Mouse (Mus musculus): ENCODE data around the gene 1700056E22Rik.

1700056E22Rik gene

DNA sequence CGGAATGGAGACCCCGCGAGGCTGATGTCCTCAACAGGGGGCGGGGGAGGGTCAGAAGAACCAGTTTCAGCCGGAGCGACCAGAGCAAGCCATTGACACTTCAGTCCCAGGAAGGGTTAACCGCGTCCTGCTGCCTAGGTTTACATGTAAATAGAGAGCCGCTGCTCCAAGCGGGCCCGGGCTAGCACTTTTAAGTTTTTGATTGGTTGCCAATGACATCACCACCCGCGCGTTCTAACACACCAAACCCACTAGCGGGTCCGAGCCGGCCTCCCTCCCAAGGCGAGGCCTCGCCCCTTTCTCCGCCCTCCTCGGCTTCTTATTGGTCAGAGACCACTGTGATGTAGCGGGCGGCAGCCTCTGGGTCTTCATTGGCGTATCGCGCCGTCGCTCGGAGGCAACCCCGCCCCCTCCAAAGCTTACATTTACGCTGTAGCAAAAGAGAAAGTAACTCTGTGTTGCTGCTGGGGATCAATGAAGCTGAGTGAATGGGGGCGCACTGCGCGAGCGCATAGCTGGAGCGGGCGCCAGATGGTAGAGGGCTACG, at the start of gene 1700056E22Rik:
Gene 1700056E22Rik (minus strand): TSS at position 291 of the 547 bp plus-strand sequence.
- peak; percentile 98 to 99 for DNase-seq (ENCODE audit: low read depth in 2 of 2, low spot score in 2 of 2)

GRCm38 (mm10) chr1:184083166-184083565, 49.1 kb upstream of the 1700056E22Rik start:
- DNase-seq (ENCODE audit: low read depth in 2 of 2, low spot score in 2 of 2), result no peak

- DNase-seq (ENCODE audit: low read depth in 2 of 2, low spot score in 2 of 2), result no peak
Measured at GRCm38 (mm10) chr1:184082661-184083060, 48.6 kb upstream of the 1700056E22Rik start.

DNA sequence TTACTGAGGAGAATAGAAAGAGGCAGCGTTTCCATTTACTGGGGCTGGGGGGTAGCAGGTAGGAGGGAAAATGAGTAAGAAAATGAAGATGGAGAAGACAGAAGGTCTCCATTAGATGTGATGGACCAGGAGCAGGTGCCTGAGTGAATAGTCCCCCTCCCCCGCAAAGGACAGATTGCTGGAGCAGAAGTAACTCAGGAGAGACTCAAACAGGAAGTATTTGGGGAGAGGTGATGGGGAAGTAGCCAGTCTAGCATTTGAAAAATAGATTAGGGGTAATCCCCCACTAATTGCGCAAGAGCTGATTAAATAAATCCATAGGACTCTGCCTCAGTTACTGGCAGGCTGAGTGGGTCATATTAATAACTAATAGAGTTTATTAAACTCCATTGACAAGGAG, 45.2 kb upstream of the 1700056E22Rik start:
- DNase-seq (ENCODE audit: low read depth in 2 of 2, low spot score in 2 of 2), result no peak

GRCm38 (mm10) chr1:184076756-184077155, 42.7 kb upstream of the 1700056E22Rik start:
- no peak for DNase-seq (ENCODE audit: low read depth in 2 of 2, low spot score in 2 of 2)

DNA sequence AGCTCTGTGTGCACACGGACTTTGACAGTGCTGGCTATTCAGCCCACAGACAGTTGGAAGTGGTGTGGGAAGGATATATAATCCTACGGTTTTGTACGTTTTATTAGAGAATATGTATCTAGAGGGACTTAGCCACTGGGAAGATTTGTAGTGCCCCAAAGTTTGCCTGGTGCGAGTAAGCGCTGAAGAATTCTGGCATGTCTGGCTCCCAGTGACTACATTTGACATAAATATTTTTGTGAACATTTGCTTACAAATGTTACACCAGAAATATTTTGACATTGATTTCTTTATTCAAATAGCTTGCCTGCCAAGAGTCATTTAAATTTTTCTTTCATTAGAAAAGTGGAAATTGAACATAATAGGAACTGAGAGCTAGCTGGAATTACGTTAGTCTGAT, 42.0 kb upstream of the 1700056E22Rik start:
- no peak for DNase-seq (ENCODE audit: low read depth in 2 of 2, low spot score in 2 of 2)

GRCm38 (mm10) chr1:184068971-184069370, 34.9 kb upstream of the 1700056E22Rik start:
- no peak for DNase-seq (ENCODE audit: low read depth in 2 of 2, low spot score in 2 of 2)

- no peak for DNase-seq (ENCODE audit: low read depth in 2 of 2, low spot score in 2 of 2)
Measured at GRCm38 (mm10) chr1:184067704-184068558, 33.8 kb upstream of the 1700056E22Rik start.

DNA sequence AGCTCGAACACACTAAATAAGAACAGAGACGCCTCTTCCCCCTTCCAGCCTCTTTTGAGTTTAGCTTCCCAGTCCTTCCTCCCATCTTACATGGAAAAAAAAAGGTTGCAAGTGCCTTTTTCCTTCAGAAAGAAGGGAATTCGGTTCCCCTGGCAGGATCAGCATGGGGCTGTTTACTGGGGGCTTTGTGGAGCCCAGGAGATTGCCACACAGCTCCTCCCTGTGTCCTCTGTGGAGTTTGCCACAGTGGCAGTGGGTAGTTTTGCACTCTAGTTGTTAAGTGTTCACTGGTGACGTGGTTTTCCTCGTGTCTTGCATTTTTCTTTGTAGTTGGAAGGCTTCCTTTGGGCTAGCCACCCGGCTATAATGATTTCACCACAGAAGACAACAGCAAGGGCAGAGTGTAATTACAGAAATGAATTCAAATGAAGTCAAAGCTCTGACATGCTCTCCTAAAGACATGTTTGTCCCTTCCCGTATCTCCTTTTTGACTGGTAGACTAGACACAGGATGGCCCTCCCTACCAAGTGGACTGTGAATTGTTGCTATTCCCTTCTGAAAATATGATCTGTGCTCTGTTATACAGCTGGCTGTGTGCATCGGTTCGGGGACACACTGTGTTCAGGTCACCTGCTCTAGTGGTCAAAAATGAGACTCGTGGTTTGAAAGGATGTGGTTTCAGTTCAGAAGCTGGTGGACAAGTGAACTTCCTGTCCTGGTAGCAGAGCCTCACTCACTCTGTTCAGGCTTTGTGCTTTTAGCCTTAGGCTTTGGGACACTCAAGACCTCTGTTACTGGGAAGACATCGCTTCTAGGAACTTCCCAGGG, 32.6 kb upstream of the 1700056E22Rik start:
- DNase-seq (ENCODE audit: low read depth in 2 of 2, low spot score in 2 of 2), result peak in 1 of 2 experiments; percentile 37

- no peak for DNase-seq (ENCODE audit: low read depth in 2 of 2, low spot score in 2 of 2)
Measured at GRCm38 (mm10) chr1:184065589-184066361, 31.7 kb upstream of the 1700056E22Rik start.

GRCm38 (mm10) chr1:184064306-184064705, 30.2 kb upstream of the 1700056E22Rik start:
- peak; percentile 47 to 63 for DNase-seq (ENCODE audit: low read depth in 2 of 2, low spot score in 2 of 2)

DNA sequence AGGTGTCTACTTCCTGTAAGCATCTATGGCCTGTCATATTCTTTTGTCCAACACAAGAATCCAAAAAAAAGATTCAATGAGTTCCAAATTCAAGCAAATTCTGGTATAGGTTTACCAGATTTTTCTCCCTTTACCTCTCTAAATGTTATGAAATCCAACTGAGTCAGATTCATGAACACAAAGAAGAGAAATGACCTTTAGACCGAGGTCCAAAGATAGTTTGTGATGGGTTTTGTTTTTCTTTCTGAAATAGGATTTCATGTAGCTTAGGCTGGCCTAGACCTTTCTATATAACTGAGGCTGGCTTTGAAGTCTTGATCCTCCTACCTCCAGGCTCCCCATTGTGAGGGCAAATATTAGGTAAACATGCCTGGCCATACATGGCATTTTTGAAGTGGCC, 27.8 kb upstream of the 1700056E22Rik start:
- no peak for DNase-seq (ENCODE audit: low read depth in 2 of 2, low spot score in 2 of 2)

DNA sequence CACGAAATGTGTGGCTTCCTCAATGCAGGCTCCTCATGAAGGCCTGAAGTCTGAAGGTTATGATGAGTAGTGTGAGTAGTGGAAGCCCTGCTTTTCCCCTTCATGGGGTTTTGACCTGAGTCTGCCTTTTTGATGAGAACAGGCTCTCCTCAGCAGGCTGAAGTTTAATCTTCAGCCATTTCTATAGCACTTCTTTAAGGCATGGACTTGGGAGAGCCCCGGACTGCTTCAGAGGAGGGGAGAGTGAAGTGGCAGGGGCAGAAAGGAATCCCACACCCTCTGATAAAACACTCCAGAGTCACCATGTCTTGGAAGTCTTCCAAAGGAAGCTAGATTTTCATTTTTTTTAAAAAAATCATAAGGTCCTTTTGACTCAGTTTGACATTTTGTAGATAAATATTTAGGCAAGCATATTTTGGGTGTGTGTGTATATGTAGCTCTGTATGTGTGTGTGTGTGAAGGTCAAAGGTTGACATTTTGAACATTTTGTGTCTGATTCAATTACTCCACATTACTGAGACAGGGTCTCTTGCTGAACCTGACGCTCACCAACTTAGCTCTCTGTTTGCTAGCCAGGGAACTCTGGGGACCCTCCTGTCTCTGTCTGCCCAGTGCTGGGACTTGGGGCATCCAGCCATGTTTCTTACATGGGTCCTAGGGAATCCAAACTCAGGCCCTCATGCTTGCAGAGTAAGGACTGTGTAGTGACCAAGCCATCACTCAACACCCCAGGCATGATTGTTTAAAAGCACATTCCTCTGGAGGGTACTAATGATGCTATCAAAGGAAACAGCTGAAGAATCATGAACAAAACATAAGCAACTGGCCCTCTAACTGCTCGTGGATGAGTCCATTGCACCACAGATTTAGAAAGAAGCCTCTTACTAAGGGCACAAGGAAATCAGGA, 27.0 kb upstream of the 1700056E22Rik start:
- no peak for DNase-seq (ENCODE audit: low read depth in 2 of 2, low spot score in 2 of 2)

DNA sequence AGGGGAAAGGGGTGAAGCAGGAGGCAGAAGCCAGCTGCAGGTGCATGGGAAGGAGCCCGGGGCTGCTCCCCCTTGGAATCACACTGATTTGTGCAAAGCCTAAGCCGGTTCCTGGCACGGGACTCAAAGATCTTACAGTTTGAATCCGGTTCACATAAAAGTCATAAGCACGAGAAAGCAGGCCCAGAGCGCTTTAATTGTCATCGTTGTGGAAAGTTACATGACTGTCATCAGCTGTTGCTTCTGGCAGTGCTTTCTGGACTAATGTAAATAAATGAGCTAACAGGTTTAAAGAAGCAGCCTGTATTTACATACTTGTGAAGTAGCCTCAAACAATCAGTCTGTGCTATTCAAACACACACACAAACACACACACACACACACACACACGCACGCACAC, 26.3 kb upstream of the 1700056E22Rik start:
- DNase-seq (ENCODE audit: low read depth in 2 of 2, low spot score in 2 of 2), result no peak

- DNase-seq (ENCODE audit: low read depth in 2 of 2, low spot score in 2 of 2), result no peak
Measured at GRCm38 (mm10) chr1:184059814-184060213, 25.7 kb upstream of the 1700056E22Rik start.

DNA sequence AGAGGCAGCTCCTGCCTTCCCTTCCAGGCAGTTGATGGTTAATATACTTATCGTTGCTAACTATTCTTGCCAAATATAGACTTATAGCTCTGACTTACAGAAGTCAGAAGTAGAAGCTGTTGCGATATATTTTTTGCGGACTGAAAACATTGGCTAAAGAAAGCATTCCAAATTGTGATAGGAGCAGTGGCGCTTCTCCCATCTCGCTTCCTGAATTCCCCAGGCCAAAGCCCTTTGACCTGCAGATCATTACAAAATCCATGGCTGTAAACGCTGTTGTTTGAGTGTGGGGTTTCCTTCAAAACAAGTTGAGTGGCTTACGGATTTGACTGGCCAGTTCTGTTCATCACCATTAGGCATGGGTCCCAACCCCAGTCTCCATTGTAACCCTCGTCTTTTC, 24.1 kb upstream of the 1700056E22Rik start:
- no peak for DNase-seq (ENCODE audit: low read depth in 2 of 2, low spot score in 2 of 2)

DNA sequence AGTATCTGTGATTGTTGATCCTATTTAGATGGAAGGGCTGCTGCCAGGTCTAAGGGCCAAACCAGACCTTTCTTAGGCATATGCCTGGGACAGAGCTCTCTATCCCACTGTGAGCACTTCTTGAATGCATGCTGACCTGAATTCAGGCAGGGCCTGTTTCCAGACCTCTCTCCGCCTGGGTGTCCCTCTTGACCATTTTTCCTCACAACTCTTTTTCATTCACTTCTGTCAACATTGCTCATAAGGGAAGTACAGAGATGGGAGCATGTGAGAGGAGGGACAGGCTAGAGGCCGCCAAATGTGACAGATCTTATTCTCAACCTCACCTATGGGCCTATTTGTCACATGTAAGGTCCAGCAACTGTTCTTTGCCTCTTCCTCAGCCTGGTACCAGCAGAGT, 20.1 kb upstream of the 1700056E22Rik start:
- DNase-seq (ENCODE audit: low read depth in 2 of 2, low spot score in 2 of 2), result no peak

DNA sequence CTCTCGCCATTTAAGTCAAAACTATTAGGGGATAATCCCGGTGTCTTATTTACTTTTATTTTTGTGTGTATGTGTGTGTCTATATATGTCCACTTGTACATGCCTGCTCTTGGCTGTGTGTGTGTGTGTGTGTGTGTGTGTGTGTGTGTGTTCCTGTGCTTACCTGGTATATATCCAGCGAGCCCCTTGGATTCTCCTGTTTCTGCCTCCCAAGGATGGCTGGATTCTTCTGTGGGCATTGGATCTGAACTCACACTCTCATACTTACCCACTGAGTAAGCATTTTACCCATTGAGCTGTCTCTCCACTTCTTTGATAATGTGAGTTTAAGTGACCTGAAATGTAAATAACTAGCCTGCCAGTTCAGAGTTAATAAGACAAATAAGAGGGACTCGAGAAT, 19.6 kb upstream of the 1700056E22Rik start:
- no peak for DNase-seq (ENCODE audit: low read depth in 2 of 2, low spot score in 2 of 2)

DNA sequence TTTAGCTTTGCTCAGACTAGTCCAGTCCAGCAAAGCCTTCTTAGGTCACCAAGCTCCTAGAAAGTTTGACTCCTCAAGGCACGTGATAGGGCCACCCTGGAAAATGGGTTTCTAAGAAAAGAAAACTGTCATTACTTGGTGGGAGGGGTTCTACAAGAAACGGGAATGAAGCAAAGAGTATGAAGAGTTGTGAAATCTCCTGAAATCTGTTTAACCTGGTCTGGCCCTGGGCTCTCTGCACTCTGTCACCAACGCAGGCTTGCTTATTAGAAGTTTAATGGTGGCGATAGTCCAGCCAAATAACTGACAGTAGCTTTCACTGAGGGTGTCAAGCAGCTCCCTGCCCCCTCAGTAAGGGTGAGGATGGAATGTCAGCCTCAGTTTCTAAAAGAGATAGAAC, 19.0 kb upstream of the 1700056E22Rik start:
- DNase-seq (ENCODE audit: low read depth in 2 of 2, low spot score in 2 of 2), result no peak

DNA sequence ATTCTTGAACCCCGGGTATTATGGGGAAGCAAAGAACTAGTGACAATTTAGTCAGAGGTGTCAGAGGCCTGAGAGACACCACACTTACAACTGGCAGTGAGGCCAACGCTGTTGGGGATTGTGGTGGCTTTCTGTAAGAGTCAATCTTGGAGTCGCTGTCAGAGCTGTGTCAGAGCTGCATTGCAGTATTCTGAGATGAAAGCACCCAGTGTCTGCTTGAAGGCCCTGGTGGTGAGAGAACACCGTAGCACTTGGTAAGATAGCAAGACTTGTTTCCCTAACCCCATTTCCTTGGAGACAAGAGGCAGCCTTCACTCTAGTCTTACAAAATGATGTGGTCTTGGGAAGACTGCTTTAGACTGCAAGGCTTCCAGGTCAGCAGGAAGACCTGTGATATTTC, 18.2 kb upstream of the 1700056E22Rik start:
- peak in 1 of 2 experiments; percentile 35 for DNase-seq (ENCODE audit: low read depth in 2 of 2, low spot score in 2 of 2)
